Mouse (Mus musculus) left cerebral cortex, postnatal 14 days (tissue): ENCODE data around the gene Creb3l4. TPM values are rescaled to one million over a fixed set of nuclear protein-coding genes. Genes with fewer than 3 reads are reported as not detected.

Experiments used
- DNase-seq, 2 experiments: peaks; one replicate each; pipeline ENCODE4 v3.0.0; 2021 to 2022; ENCODE audit warnings: low spot score in 2 of 2, mixed read lengths in 1 of 2
- intact Hi-C: fragments of 180-260 bp; cut with DNase I; formaldehyde crosslinking; loops from one replicate; pipeline ENCODE4 v1.15.1; 2025
- microRNA-seq, 2 experiments: library from miRNA; unstranded; fragments of <30 nt; microRNA quantifications; one replicate each; pipeline ENCODE4 v1.2.0; 2022
- total RNA-seq, 2 experiments: library from RNA; stranded (reverse); gene quantifications; 2 replicates each; pipeline ENCODE4 v1.2.3; 2021

Gene Creb3l4
- total RNA-seq, 2 experiments from 2014 or later: 0.23 TPM; not detected in 1

GRCm38 (mm10) chr3:90211475-90212398 lies 31.6 kb downstream of the Creb3l4 start:
- intact Hi-C loops: loop anchor here (5.0 kb wide), 1 partner anchor 129 kb away; no protein-coding TSS in a partner anchor

GRCm38 (mm10) chr3:90209908-90210566 lies 33.3 kb downstream of the Creb3l4 start:
- DNase-seq: no peak
- intact Hi-C loops: loop anchor here (5.0 kb wide), 1 partner anchor 128 kb away; no protein-coding TSS in a partner anchor

More at GRCm38 (mm10) chr3:90211475-90212398, 31.6 kb downstream of the Creb3l4 start:
- DNase-seq: no peak

- intact Hi-C loops: no loop called here
These were observed 34.6 kb downstream of the Creb3l4 start for GRCm38 (mm10) chr3:90208662-90209061.

DNA sequence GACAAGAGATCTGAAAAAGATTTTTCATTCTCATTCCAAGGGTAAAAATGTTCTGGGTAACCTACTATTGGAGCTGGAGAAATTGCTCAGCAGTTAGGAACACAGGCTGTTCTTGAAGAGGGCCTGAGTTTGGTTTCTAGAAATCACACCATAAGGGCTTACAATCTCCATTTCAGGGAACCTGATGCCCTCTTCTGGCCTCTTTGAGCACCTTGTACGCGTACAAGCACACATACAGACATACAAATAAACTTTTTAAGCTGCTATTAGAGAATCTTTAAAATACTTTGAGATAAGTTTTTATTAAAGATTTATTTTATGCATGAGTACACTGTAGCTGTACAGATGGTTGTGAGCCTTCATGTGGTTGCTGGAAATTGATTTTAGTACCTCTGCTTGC lies 38.7 kb downstream of the Creb3l4 start:
- DNase-seq: no peak
- intact Hi-C loops: no loop called here

More at GRCm38 (mm10) chr3:90208662-90209061, 34.6 kb downstream of the Creb3l4 start:
- no peak for DNase-seq

GRCm38 (mm10) chr3:90203619-90204018 lies 39.7 kb downstream of the Creb3l4 start:
- DNase-seq: no peak
- intact Hi-C loops: no loop called here

GRCm38 (mm10) chr3:90202884-90203283 lies 40.4 kb downstream of the Creb3l4 start:
- intact Hi-C loops: no loop called here
- no peak for DNase-seq

- no peak for DNase-seq
- intact Hi-C loops: no loop called here
These were observed 45.8 kb downstream of the Creb3l4 start for GRCm38 (mm10) chr3:90197548-90197947.

- intact Hi-C loops: no loop called here
- DNase-seq: no peak
These were observed 47.7 kb downstream of the Creb3l4 start for GRCm38 (mm10) chr3:90195644-90196043.

GRCm38 (mm10) chr3:90194759-90195158 lies 48.6 kb downstream of the Creb3l4 start:
- no peak for DNase-seq
- intact Hi-C loops: no loop called here

DNA sequence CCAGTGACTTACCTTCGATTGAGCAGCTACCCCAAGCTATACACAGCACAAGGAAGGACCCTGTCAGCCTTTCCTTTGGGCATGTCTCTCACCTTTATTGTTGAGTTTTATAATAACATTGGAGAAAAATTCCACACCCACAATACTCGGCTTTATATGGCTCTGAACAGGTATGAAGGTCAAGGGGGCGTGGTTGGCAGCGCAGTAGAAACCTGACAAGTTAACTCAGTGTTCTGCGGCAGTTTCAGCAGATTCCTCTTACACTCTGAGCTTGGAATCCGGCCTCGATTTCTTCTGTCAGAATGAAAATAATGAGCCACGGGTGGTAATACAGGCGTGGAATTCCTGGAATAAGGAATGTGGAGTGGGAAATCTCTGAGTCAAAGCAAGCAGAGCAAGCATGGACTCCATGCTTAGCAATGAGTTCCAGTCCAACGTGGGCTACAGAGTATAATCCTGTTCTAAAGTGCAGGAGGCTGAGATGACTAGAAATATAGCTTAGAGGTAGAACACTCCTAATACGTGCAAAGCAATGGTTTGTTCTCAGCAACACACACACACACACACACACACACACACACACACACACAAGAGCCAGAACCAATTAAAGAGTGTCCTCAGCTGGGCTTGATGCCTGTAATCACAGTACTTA lies 52.3 kb downstream of the Creb3l4 start:
- intact Hi-C loops: no loop called here
- no peak for DNase-seq

Small RNAs within 50 kb of the gene (microRNA-seq; reads per million reads assigned to microRNA genes)
- gene Mir7012: 0 to 0.79 reads per million in 2 experiments

Other genes with a start within 250 kb of the Creb3l4 start
- 10 to 100 TPM; 70.6 to 76.7 TPM for gene Hax1, start 244.7 kb downstream of the Creb3l4 start, total RNA-seq
- gene 4933434E20Rik, start 191.9 kb downstream of the Creb3l4 start, total RNA-seq: 10 to 100 TPM; 77.2 to 78.1 TPM
- 100 to 1,000 TPM; 191 to 205 TPM for gene Ubap2l, start 190.9 kb downstream of the Creb3l4 start, total RNA-seq
- 100 to 1,000 TPM; 220 to 223 TPM for gene Tpm3, start 170.9 kb downstream of the Creb3l4 start, total RNA-seq
- gene Nup210l, start 139.4 kb downstream of the Creb3l4 start, total RNA-seq: under 1 TPM; 0.38 to 0.55 TPM
- gene Rps27, start 29.9 kb downstream of the Creb3l4 start, total RNA-seq: 100 to 1,000 TPM; 647 to 683 TPM
- 1 to 10 TPM; 5.8 to 5.9 TPM for gene Rab13, start 29.8 kb downstream of the Creb3l4 start, total RNA-seq
- 10 to 100 TPM; 38.8 to 44.5 TPM for gene Jtb, start 11.9 kb downstream of the Creb3l4 start, total RNA-seq
- 10 to 100 TPM; 50.5 to 51.9 TPM for gene Slc39a1, start 4.7 kb upstream of the Creb3l4 start, total RNA-seq
- 10 to 100 TPM; 30.5 to 31.6 TPM for gene Crtc2, start 10.7 kb upstream of the Creb3l4 start, total RNA-seq
- 10 to 100 TPM; 28.2 to 29.4 TPM for gene Dennd4b, start 21.7 kb upstream of the Creb3l4 start, total RNA-seq
- 10 to 100 TPM; 89.0 to 96.0 TPM for gene Gatad2b, start 49.7 kb upstream of the Creb3l4 start, total RNA-seq
- 1 to 10 TPM; 5.1 to 6.2 TPM for gene Slc27a3, start 146.4 kb upstream of the Creb3l4 start, total RNA-seq
- 10 to 100 TPM; 61.4 to 65.3 TPM for gene Ints3, start 190.1 kb upstream of the Creb3l4 start, total RNA-seq
- gene Npr1, start 222.4 kb upstream of the Creb3l4 start, total RNA-seq: 1 to 10 TPM; 3.4 TPM
- gene Ilf2, start 232.6 kb upstream of the Creb3l4 start, total RNA-seq: 10 to 100 TPM; 88.9 to 91.5 TPM
- gene Snapin, start 247.5 kb upstream of the Creb3l4 start, total RNA-seq: 10 to 100 TPM; 44.6 to 50.7 TPM